Mouse (Mus musculus) intestine, embryonic 14.5 days (tissue): ENCODE results near the gene Apol7a. TPM values are rescaled to one million over a fixed set of nuclear protein-coding genes. Genes with fewer than 3 reads are reported as not detected.
A peak's percentile ranks its signal among the peaks of the same experiment; 100 is the strongest.

ENCODE experiments used
- ATAC-seq: fragments of 200-750 bp; cut with Nextera tagmentation; replicated peaks from 2 replicates; pipeline ENCODE4 v1.8.0; 2017; ENCODE audit warnings: low read depth, moderate number of reproducible peaks, moderate TSS enrichment, moderate library complexity; ENCODE audit not compliant: low FRiP score, low TSS enrichment
- DNase-seq: peaks from one replicate; pipeline ENCODE4 v3.0.0-alpha.2; 2018; ENCODE audit warnings: low spot score
- H3K27ac ChIP-seq: fragments of 300-500 bp; sonication (generic); 2 replicates; pipeline ENCODE4 v1.5.1; 2014; ENCODE audit warnings: low read depth, mild to moderate bottlenecking, control low read depth
- H3K27me3 ChIP-seq: fragments of 300-500 bp; sonication (generic); replicated peaks from 2 replicates; pipeline ENCODE4 v1.6.1; 2014; ENCODE audit warnings: low read length, control low read depth; ENCODE audit not compliant: control insufficient read depth, insufficient read depth
- H3K36me3 ChIP-seq: fragments of 300-500 bp; sonication (generic); 2 replicates; pipeline ENCODE4 v1.6.1; 2014; ENCODE audit warnings: low read length, control low read depth; ENCODE audit not compliant: control insufficient read depth, insufficient read depth
- H3K4me1 ChIP-seq: fragments of 300-500 bp; sonication (generic); replicated peaks from 2 replicates; pipeline ENCODE4 v1.6.1; 2014; ENCODE audit warnings: low read length, control low read depth, mixed read lengths; ENCODE audit not compliant: control insufficient read depth, insufficient read depth
- H3K4me2 ChIP-seq: fragments of 300-500 bp; sonication (generic); 2 replicates; pipeline ENCODE4 v1.6.1; 2014; ENCODE audit warnings: low read length
- H3K4me3 ChIP-seq: fragments of 300-500 bp; sonication (generic); 2 replicates; pipeline ENCODE4 v1.5.1; 2014; ENCODE audit warnings: low read depth, low read length, control low read depth, mixed read lengths
- H3K9ac ChIP-seq: fragments of 300-500 bp; sonication (generic); 2 replicates; pipeline ENCODE4 v1.6.1; 2014; ENCODE audit warnings: mild to moderate bottlenecking, low read length
- H3K9me3 ChIP-seq: fragments of 300-500 bp; sonication (generic); 2 replicates; pipeline ENCODE4 v1.6.1; 2016; ENCODE audit warnings: low read length, control low read depth; ENCODE audit not compliant: control insufficient read depth
- WGBS: fragments of 180-500 bp; shearing (Covaris S2); extraction: QIAGEN DNeasy Blood & Tissue Kit; methylation state at CpG from one replicate; pipeline ENCODE4 v1.1.7; 2014; 5-methylcytosine and 5-hydroxymethylcytosine counted together
- polyA plus RNA-seq: library from polyadenylated mRNA; unstranded; fragments of >200 nt; fragmentation: Nextera tagmentation; extraction: Ambion mirVana; gene quantifications from 2 replicates; pipeline ENCODE4 v1.2.1, GENCODE M21; 2014

The Apol7a gene
- polyA plus RNA-seq, 1 experiment from 2014 or later = 9.7 TPM

DNA sequence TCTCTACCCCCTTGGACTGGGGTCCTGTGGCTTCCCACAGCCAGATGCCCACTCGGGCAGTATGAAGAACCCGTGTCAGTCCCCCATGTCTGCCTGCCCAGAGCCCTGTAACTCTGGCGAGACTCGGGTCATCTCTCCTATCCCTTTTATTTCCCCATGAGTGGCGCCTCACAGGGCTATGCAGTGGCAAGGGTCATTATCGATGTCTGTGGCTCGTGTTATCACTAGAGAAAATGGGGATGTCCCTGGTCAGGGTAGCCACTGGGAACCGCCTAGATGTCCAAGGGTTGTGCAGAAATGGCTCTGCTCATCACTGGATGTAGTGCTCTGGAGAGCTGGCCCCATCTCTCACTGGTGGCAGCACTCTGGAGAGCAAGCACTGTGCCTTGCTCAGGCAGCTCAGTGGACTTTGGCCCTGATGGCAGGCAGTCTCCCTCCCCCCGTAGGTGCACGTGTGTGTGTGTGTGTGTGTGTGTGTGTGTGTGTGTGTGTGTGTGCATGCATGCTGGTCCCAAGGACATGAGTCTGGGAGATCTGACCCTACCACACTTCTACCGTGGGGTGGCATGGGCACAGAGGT, 16.5 kb downstream of the Apol7a start:
- no peak overlapping the region for H3K9ac ChIP-seq
- no peak overlapping the region for H3K4me3 ChIP-seq
- no peaks in the 10 kb centered on the region for H3K9me3 ChIP-seq
- 79% methylated on average over 11 of the region's 11 CpGs for WGBS
- DNase-seq (no peak), ATAC-seq (peak; percentile 79; the same call in 1 of the 2 replicates)
- H3K27me3 ChIP-seq = no peaks in the 10 kb centered on the region
- no peaks in the 10 kb centered on the region for H3K4me1 ChIP-seq
- H3K27ac ChIP-seq = no peak overlapping the region
- no peak overlapping the region for H3K4me2 ChIP-seq
- no peaks in the 10 kb centered on the region for H3K36me3 ChIP-seq

DNA sequence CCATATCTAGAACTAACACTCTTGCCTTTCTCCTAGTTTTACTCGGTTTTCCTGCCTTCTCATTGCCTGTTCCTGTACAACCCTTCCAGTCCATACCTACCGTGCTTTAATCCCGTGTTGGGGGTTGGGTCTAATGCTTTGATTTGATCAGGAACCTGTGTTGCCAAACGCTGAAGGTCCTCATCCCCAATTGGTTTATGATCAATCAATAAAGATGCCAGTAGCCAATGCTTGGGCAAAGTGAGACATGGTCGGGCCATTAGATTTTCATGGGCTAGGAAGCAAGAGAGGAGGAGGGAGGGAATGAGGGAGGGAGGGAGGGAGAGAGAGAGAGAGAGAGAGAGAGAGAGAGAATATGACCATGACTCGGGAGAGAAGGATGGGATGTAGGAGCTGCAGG, 17.4 kb downstream of the Apol7a start:
- Histone ChIP-seq H3K4me1 (no peaks in the 10 kb centered on the region), H3K27me3 (no peaks in the 10 kb centered on the region), H3K4me3 (no peak overlapping the region), H3K9me3 (no peaks in the 10 kb centered on the region), H3K4me2 (no peak overlapping the region), H3K36me3 (no peaks in the 10 kb centered on the region), H3K27ac (no peak overlapping the region), H3K9ac (no peak overlapping the region)
- 80% methylated on average over 6 of the region's 6 CpGs for WGBS
- ATAC-seq (no peak), DNase-seq (no peak)

DNA sequence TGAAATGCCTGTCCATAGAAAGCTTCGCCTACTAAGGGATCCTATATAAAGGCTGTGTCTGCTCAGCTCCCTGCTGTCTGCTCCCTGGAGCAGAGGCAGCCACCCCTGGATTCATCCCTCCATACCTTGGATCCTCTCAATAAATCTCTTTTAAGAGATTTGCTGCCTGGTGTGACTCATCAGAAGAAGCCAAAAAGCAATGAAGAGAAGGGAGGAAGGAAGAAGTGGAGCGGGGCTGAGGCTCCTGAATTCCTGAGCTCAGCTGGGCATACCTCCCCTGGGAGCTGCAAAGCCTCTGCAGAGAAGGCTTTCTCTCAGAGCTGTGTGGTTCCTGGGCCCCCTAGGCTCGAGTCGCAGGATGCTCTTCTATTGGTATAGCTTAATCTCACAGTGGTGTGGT, 19.0 kb downstream of the Apol7a start:
- Histone ChIP-seq H3K27me3 (no peaks in the 10 kb centered on the region), H3K9me3 (no peaks in the 10 kb centered on the region), H3K36me3 (no peaks in the 10 kb centered on the region), H3K4me1 (no peaks in the 10 kb centered on the region), H3K27ac (no peak overlapping the region), H3K9ac (no peak overlapping the region), H3K4me2 (no peak overlapping the region), H3K4me3 (no peak overlapping the region)
- 40% methylated on average over 4 of the region's 4 CpGs for WGBS
- DNase-seq (no peak), ATAC-seq (no peak)

DNA sequence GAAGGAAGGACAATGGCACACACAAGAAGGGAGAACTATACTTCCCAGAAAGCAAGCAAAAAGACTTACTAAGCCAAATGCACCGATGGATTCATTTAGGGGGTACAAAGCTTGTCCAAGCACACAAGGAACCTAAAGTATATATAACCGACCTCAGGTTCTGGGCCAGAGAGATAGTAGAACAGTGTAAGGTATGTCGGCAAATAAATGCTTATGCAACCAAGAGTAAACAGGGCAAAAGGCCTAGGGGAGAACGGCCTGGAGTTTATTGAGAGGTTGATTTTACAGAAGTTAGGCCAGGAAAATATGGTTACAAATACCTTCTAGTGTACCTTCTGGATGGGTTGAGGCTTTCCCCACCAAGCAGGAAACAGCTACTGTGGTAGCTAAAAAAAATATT, 21.5 kb downstream of the Apol7a start:
- ATAC-seq = no peak
- Histone ChIP-seq H3K4me1 (no peaks in the 10 kb centered on the region), H3K27me3 (no peaks in the 10 kb centered on the region), H3K9me3 (0 out of 2 replicates have a peak, but pooled peaks cover 3% of the 10 kb centered on the region), H3K36me3 (no peaks in the 10 kb centered on the region), H3K4me2 (no peak overlapping the region), H3K27ac (no peak overlapping the region), H3K9ac (no peak overlapping the region), H3K4me3 (no peak overlapping the region)
- 89% methylated on average over 4 of the region's 4 CpGs for WGBS
- no peak for DNase-seq

DNA sequence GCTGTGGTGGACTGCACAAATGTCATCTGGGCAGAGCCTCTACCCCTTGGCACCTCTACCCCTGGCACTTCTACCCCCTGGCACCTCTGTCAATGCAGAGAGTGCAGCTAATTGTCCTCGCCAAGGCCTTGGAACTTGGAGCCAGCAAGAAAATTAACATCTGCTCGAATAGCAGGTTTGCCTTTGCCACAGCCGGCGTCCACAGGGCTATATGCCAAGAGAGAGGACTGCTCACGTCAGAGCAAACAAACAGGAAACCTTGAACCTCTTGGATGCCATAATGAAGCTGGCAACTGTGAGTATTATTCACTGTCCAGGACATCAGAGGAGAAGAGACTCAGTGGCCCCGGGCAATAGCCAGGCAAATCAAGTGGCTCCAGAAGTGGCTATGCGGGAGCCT, 22.0 kb downstream of the Apol7a start:
- no peak overlapping the region for H3K27ac ChIP-seq
- no peaks in the 10 kb centered on the region for H3K36me3 ChIP-seq
- no peaks in the 10 kb centered on the region for H3K27me3 ChIP-seq
- no peak overlapping the region for H3K9ac ChIP-seq
- 83% methylated on average over 7 of the region's 7 CpGs for WGBS
- no peak for ATAC-seq
- 0 out of 2 replicates have a peak, but pooled peaks cover 3% of the 10 kb centered on the region for H3K9me3 ChIP-seq
- no peaks in the 10 kb centered on the region for H3K4me1 ChIP-seq
- no peak for DNase-seq
- no peak overlapping the region for H3K4me2 ChIP-seq
- no peak overlapping the region for H3K4me3 ChIP-seq

DNA sequence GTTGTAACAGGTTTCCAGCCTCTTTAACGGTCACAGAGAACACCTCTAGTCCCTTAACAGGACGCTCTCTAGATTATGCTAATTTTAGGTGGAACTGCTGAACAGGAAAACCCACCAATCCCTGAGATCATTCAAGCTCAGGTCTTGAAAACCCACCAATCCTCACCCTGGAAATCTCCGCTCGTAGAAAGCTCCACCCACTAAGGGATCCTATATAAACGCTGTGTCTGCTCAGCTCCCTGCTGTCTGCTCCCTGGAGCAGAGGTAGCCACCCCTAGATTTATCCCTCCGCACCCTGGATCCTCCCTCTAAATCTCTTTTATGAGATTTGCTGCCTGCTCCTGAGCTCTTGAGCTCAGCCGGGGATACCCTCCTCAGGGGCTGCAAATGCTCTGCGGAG, 28.3 kb downstream of the Apol7a start:
- H3K9me3 ChIP-seq = 0 out of 2 replicates have a peak, but pooled peaks cover 3% of the 10 kb centered on the region
- H3K4me2 ChIP-seq = no peak overlapping the region
- ATAC-seq (no peak), DNase-seq (no peak)
- no peak overlapping the region for H3K27ac ChIP-seq
- no peak overlapping the region for H3K4me3 ChIP-seq
- H3K36me3 ChIP-seq = no peaks in the 10 kb centered on the region
- peaks cover 25% of the 10 kb centered on the region; the same call in 1 of the 2 replicates for H3K4me1 ChIP-seq
- no peak overlapping the region for H3K9ac ChIP-seq
- H3K27me3 ChIP-seq = no peaks in the 10 kb centered on the region
- WGBS = 81% methylated on average over 8 of the region's 8 CpGs

DNA sequence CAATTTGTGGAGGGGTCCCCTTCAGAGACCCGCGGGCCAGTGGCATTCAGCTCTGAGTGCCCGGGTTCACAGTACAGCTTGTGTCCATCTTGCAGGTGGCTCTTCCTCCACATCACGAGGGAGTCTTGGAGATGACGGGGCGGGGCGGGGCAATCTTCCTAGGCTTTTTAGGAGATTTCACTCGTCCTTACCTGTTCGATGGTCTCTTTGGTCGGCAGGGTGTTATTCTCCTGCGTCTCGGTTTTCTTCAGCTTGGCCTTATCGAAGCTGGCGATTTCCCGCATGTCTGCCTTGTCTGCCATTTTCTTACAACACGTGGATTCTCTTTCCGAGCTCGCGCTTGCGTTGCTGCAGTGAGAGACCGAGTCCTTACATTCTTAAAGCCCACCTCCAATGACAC, 28.9 kb downstream of the Apol7a start:
- H3K27ac ChIP-seq = no peak overlapping the region
- no peak overlapping the region for H3K9ac ChIP-seq
- no peak overlapping the region for H3K4me3 ChIP-seq
- H3K36me3 ChIP-seq = no peaks in the 10 kb centered on the region
- H3K9me3 ChIP-seq = 0 out of 2 replicates have a peak, but pooled peaks cover 3% of the 10 kb centered on the region
- peaks cover 25% of the 10 kb centered on the region; the same call in 1 of the 2 replicates for H3K4me1 ChIP-seq
- DNase-seq = no peak
- no peak for ATAC-seq
- no peaks in the 10 kb centered on the region for H3K27me3 ChIP-seq
- WGBS = 94% methylated on average over 21 of the region's 21 CpGs
- H3K4me2 ChIP-seq = no peak overlapping the region

DNA sequence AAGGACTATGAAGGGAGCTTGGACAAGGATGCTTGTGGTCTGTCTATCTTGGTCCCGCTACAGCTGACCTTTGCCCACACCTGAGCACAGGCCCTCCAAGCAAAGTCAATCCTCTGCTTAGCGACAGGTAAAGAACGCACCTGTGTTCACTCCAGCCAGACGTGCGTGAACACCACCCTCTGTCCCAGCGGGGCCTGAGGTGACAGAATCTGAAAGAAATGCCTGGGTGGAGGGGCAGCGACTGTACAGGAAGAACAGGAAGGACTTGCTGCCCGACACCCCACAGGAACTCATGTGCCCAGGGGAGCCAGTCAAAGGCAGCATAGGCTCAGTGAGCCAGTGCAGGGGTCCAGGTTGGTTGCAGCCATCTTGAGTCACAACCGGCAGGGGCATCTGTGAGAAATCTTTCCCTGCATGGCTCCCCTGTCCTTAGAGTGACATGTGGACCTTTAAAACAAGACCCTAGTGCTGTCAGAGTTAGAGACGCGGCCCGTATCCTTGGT, 30.0 kb downstream of the Apol7a start:
- ATAC-seq (no peak), DNase-seq (no peak)
- Histone ChIP-seq H3K4me2 (no peak overlapping the region; the same call in 1 of the 2 replicates), H3K36me3 (no peaks in the 10 kb centered on the region), H3K4me1 (peaks cover 25% of the 10 kb centered on the region; the same call in 1 of the 2 replicates), H3K27ac (no peak overlapping the region), H3K4me3 (no peak overlapping the region), H3K9ac (no peak overlapping the region), H3K27me3 (no peaks in the 10 kb centered on the region), H3K9me3 (0 out of 2 replicates have a peak, but pooled peaks cover 3% of the 10 kb centered on the region)
- WGBS = 73% methylated on average over 12 of the region's 12 CpGs

DNA sequence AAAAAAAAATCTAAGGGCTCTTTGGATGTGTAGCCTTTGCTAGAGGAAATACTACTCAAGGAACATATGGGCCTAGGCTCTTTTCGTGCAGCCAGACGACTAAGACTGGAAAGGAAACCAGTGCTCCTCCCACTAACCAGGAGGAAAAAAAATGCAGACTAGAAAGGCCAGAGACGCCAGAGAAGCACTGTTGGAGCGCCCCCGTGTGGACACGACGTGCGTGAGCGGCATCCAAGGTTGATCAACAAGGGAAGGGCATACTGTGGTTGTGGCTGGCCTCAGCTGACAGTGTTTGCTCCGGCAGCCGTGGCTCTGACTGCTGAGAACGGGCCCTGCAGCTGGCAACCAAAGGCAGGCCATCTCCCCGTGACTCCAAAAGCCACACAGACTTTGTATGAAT, 30.8 kb downstream of the Apol7a start:
- Histone ChIP-seq H3K9me3 (0 out of 2 replicates have a peak, but pooled peaks cover under 1% of the 10 kb centered on the region), H3K36me3 (no peaks in the 10 kb centered on the region), H3K4me2 (peak overlapping the region; percentile 35), H3K27me3 (no peaks in the 10 kb centered on the region), H3K4me1 (peaks cover 29% of the 10 kb centered on the region; the same call in 1 of the 2 replicates), H3K9ac (0 out of 2 replicates have a peak overlapping the region, but pooled peaks have one; percentile 13), H3K27ac (peak overlapping the region; percentile 95), H3K4me3 (no peak overlapping the region)
- ATAC-seq = peak; percentile 64
- WGBS = under 1% methylated on average over 13 of the region's 13 CpGs
- peak; percentile 99 for DNase-seq
